Mouse (Mus musculus) ES-E14 (cell line): ENCODE data around the gene Rab10.

Experiments
- CHD2 ChIP-seq: IDR thresholded peaks from 2 replicates; pipeline ENCODE4 v1.6.1; 2014; ENCODE audit warnings: mild to moderate bottlenecking, low read depth, low read length, inconsistent platforms
- MAFK ChIP-seq: IDR thresholded peaks from 2 replicates; pipeline ENCODE4 v1.6.1; 2014; ENCODE audit warnings: mild to moderate bottlenecking, low read depth, low read length, inconsistent platforms; ENCODE audit not compliant: insufficient read depth
- ZNF384 ChIP-seq: IDR thresholded peaks from 2 replicates; pipeline ENCODE4 v1.6.1; 2012; ENCODE audit warnings: low read depth, low read length, inconsistent platforms

DNA sequence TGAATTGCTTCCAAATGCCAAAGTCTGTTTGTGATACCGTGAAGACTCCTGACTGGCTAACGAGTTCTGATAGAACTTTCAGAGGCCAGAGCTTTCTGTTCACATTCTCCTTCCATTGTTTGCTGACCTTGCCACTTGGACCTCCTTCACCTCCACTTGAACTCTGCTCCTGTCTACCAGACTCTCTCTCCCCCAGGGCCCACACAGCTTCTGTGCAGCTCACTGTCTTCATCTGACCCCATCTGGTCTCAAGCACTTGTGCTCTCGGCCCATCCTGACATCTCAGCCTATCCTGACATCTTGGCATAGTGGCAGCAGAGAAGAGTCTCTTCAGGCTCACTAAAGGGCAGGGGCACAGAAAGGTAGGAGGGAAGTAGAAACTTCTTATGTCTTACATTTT is 7.2 kb upstream of the Rab10 start:
- TF ChIP-seq CHD2 (no peak), MAFK (no peak), ZNF384 (no peak)
